In the genomic region with DNA sequence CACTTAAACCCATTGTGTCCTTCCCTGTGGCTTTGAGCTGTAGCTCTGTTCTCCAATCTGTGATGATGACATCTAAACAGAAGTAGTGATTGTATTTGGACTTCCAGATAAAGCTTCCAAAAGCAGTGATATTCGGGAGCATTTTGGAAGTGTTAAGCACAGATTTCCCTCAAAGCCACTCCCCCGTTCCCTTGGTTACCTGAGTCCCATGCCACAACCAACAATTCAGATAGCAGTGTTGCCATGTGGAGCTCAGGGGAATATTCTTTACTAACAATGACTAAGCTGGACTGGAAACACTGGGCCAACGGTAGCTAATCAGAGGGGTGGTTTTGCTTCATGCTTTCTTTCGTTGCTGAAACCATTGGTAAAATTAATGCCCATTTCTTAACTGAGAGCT, we compare ENCODE assay signal across 20 mouse cellular contexts.
DNase-seq lines count a peak whose midpoint lies in the region; ATAC-seq lines count a peak whose summit lies in the region.
"Had no signal": no experiment of that assay in that cellular context is flagged by ENCODE, and none has a peak within 500 bp of the region (broad histone marks: within the 10 kb centered on the region; RNA-seq: fewer than 3 reads in every experiment).

No protein-coding gene starts in this region.

- no peaks in the 10 kb centered on the region for H3K27me3 ChIP-seq in forebrain, embryonic 16.5 days (replicated peaks; ENCODE audit: control insufficient read depth, insufficient read depth, low read length)
- no peaks in the 10 kb centered on the region for H3K27me3 ChIP-seq in forebrain, embryonic 11.5 days (ENCODE audit: control insufficient read depth, insufficient read depth, low read length)
- H3K27me3 ChIP-seq: embryonic facial prominence, embryonic 12.5 days; neural tube, embryonic 15.5 days; Patski had no signal

- no peaks in the 10 kb centered on the region for H3K9me3 ChIP-seq in forebrain, embryonic 16.5 days (ENCODE audit: control insufficient read depth, low read length)
- H3K9me3 ChIP-seq in forebrain, embryonic 11.5 days (ENCODE audit: control insufficient read depth, low read length), result no peaks in the 10 kb centered on the region
- H3K9me3 ChIP-seq: embryonic facial prominence, embryonic 12.5 days; neural tube, embryonic 15.5 days had no signal

- no peak overlapping the region for H3K4me2 ChIP-seq in forebrain, embryonic 16.5 days (ENCODE audit: low read length)
- H3K4me2 ChIP-seq in forebrain, embryonic 11.5 days (ENCODE audit: low read depth, low read length, severe bottlenecking), result no peak overlapping the region
- H3K4me2 ChIP-seq: embryonic facial prominence, embryonic 12.5 days; neural tube, embryonic 15.5 days had no signal

- H3K4me3 ChIP-seq in forebrain, embryonic 16.5 days (replicated peaks; ENCODE audit: low read length), result no peak overlapping the region
- no peak overlapping the region for H3K4me3 ChIP-seq in forebrain, embryonic 11.5 days (ENCODE audit: low read depth, low read length)
- H3K4me3 ChIP-seq: embryonic facial prominence, embryonic 12.5 days; heart, adult 2 months; myocyte; neural tube, embryonic 15.5 days had no signal

- H3K9ac ChIP-seq in forebrain, embryonic 16.5 days (replicated peaks; ENCODE audit: low read depth, low read length), result no peak overlapping the region
- no peak overlapping the region for H3K9ac ChIP-seq in forebrain, embryonic 11.5 days (ENCODE audit: low read length)
- H3K9ac ChIP-seq: embryonic facial prominence, embryonic 12.5 days; neural tube, embryonic 15.5 days had no signal

- WGBS in forebrain, embryonic 16.5 days, result 55% methylated on average over 4 of the region's 4 CpGs
- WGBS in forebrain, embryonic 11.5 days, result 81% methylated on average over 4 of the region's 4 CpGs

- peak; percentile 49; the same call in 1 of the 2 replicates for ATAC-seq in forebrain, embryonic 16.5 days
- no peak for ATAC-seq in forebrain, embryonic 11.5 days (replicated peaks; ENCODE audit: low FRiP score)
- ATAC-seq: hindbrain, embryonic 16.5 days; Patski had no signal

- H3K4me1 ChIP-seq in forebrain, embryonic 16.5 days (replicated peaks; ENCODE audit: control insufficient read depth, insufficient read depth, low read length), result peaks cover 7% of the 10 kb centered on the region
- 0 out of 2 replicates have a peak, but pooled peaks cover 2% of the 10 kb centered on the region for H3K4me1 ChIP-seq in forebrain, embryonic 11.5 days (replicated peaks; ENCODE audit: control insufficient read depth, insufficient read depth, low read length)

- H3K27ac ChIP-seq in forebrain, embryonic 16.5 days (ENCODE audit: low read length), result no peak overlapping the region
- H3K27ac ChIP-seq in forebrain, embryonic 11.5 days (ENCODE audit: low read depth, low read length), result no peak overlapping the region
- H3K27ac ChIP-seq: embryonic facial prominence, embryonic 12.5 days; heart, adult 2 months; neural tube, embryonic 15.5 days had no signal

- DNase-seq in forebrain, embryonic 11.5 days (ENCODE audit: low spot score), result no peak
- peak; percentile 56 to 75 for DNase-seq in layer of hippocampus, adult 18-20 months (ENCODE audit: low spot score in 2 of 2)
- DNase-seq in layer of hippocampus, postnatal 10 days (ENCODE audit: low spot score in 2 of 2), result no peak
- DNase-seq in 3T3-L1 (ENCODE audit: low read depth, low spot score), result peak; percentile 37
- peak; percentile 20 for DNase-seq in fibroblast of lung, adult 2 months (ENCODE audit: low read depth)
- DNase-seq in gastrocnemius, postnatal 25 days, result no peak
- DNase-seq in kidney, postnatal 36 days, result no peak
- DNase-seq: adrenal gland, postnatal 36 days; cerebellum, adult 9-10 months; heart, adult 2 months; kidney, adult 11 months; kidney, postnatal 14 days; liver; lung, adult 18-20 months had no signal

- no peaks in the 10 kb centered on the region for H3K36me3 ChIP-seq in forebrain, embryonic 16.5 days (ENCODE audit: control insufficient read depth, insufficient read depth)
- H3K36me3 ChIP-seq in forebrain, embryonic 11.5 days (ENCODE audit: control insufficient read depth, insufficient read depth, low read length), result no peaks in the 10 kb centered on the region
- H3K36me3 ChIP-seq: neural tube, embryonic 15.5 days had no signal

Comparison
In these comparisons a context has a peak if more than half of its experiments do, and no peak if none do; other contexts are left out.
1. DNase-seq: peak in layer of hippocampus, adult 18-20 months (2 of 2), 3T3-L1 (single experiment) and fibroblast of lung, adult 2 months (single experiment); none in forebrain, embryonic 11.5 days (single experiment), layer of hippocampus, postnatal 10 days (0 of 2), gastrocnemius, postnatal 25 days (single experiment) and kidney, postnatal 36 days (0 of 2).